Mouse (Mus musculus) spleen, postnatal 0 days (tissue): Measurements from ENCODE around the gene Baz2a. TPM values are rescaled to one million over a fixed set of nuclear protein-coding genes. Genes with fewer than 3 reads are reported as not detected.

ENCODE experiments used
- microRNA counts: library from miRNA; unstranded; fragments of <30 nt; microRNA quantifications from one replicate; lab custom pipeline; 2015
- polyA plus RNA-seq: library from polyadenylated mRNA; unstranded; fragments of >200 nt; fragmentation: Nextera tagmentation; extraction: Ambion mirVana; gene quantifications from 2 replicates; pipeline ENCODE4 v1.2.1, GENCODE M21; 2015

Gene Baz2a
- polyA plus RNA-seq = 8.9 and 9.9 TPM in 2 replicates

GRCm38 (mm10) chr10:128091564-128092505 lies at the start of gene Baz2a:
Gene Baz2a, plus strand, starts transcription at chr10:128091577.

DNA sequence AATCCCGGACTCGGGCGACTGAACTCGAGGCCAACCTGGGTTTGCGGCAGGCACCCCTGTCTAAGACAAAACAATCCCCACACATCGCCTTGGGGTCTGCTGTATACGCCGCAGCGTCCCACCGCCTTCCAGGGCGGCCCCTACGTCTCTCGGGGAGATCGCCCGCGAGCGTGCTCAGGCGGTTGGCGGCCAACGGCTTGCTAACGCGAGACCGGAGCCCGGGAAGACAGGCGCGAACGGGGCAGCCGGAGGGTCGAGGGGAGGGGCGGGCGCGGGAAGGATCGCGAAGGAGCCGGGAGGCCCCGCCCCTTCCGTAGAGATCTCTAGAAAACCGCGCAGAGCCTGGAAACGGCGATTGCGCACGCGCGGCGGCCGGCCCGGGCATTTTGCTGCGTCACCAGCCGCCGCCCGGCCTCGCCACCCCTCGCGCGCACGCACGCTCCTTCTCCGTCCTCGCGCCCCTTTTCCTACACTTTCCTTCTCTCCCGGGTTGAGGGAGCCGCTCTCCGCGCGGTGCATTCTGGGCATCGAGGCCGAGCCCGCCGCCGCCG lies 32.7 kb upstream of the Baz2a start, which contains the start of gene Ptges3:
Gene Ptges3 (plus strand): TSS at position 354 of the 551 bp plus-strand sequence.

DNA sequence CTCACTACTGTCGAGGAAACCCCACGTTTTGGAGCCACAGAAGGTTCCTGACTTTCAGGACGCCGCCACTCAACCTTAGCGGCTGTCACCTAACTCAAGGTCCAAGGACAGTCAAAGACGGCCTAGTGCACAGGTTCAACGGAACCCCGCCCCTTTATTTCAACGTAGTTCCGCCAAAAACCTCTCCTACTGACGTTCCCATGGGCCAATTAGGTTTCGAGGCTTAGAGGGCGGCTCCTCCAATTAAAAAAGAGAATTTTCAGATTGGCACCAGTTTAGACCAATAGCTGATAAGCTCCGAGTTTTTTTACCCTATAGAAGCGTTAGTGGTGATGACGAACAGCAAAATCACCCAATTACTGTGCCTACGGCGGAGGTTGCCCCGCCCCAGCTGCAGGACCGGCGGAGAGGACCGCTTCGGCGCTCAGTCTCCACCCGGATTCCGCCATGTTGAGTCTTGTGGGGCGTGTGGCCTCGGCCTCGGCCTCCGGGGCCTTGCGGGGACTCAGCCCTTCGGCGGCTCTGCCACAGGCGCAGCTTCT lies 8.4 kb upstream of the Baz2a start, which contains the start of gene Atp5b:
Gene Atp5b (plus strand): TSS at position 394 of the 542 bp plus-strand sequence.

MicroRNAs within 50 kb of the gene (microRNA counts, 519-probe panel; counts per million panel counts)
- microRNA mmu-miR-677 (lab: Ali Mortazavi, UCI) = 88.3 counts per million

Other genes starting within 250 kb of the Baz2a start
- gene Rdh19, start 241.6 kb upstream of the Baz2a start, polyA plus RNA-seq = not detected in 2 replicates
- gene Rdh16f2, start 225.1 kb upstream of the Baz2a start, polyA plus RNA-seq = not detected in 2 replicates
- gene Rdh7, start 202.8 kb upstream of the Baz2a start, polyA plus RNA-seq = 0.10 TPM in 2 replicates
- gene Sdr9c7, start 193.1 kb upstream of the Baz2a start, polyA plus RNA-seq = not detected in 2 replicates
- not detected in 2 replicates for gene Hsd17b6, start 84.0 kb upstream of the Baz2a start, polyA plus RNA-seq
- gene Prim1, start 76.4 kb upstream of the Baz2a start, polyA plus RNA-seq = 74.6 and 83.5 TPM in 2 replicates
- gene Naca, start 56.0 kb upstream of the Baz2a start, polyA plus RNA-seq = 537 and 542 TPM in 2 replicates
- 268 and 285 TPM in 2 replicates for gene Ptges3, start 32.6 kb upstream of the Baz2a start, polyA plus RNA-seq
- 1,326 and 1,411 TPM in 2 replicates for gene Atp5b, start 8.3 kb upstream of the Baz2a start, polyA plus RNA-seq
- 7.7 and 11.5 TPM in 2 replicates for gene Rbms2, start 88.7 kb downstream of the Baz2a start, polyA plus RNA-seq
- 0.90 and 1.2 TPM in 2 replicates for gene Gls2, start 102.9 kb downstream of the Baz2a start, polyA plus RNA-seq
- 14.5 and 15.6 TPM in 2 replicates for gene Spryd4, start 120.2 kb downstream of the Baz2a start, polyA plus RNA-seq
- not detected in 2 replicates for gene Mip, start 134.3 kb downstream of the Baz2a start, polyA plus RNA-seq
- gene Timeless, start 140.5 kb downstream of the Baz2a start, polyA plus RNA-seq = 41.5 and 42.0 TPM in 2 replicates
- 0.27 and 0.45 TPM in 2 replicates for gene Apon, start 162.5 kb downstream of the Baz2a start, polyA plus RNA-seq
- 0.53 and 0.72 TPM in 2 replicates for gene Apof, start 177.1 kb downstream of the Baz2a start, polyA plus RNA-seq
- gene Stat2, start 179.0 kb downstream of the Baz2a start, polyA plus RNA-seq = 10.4 and 11.9 TPM in 2 replicates
- gene Il23a, start 207.2 kb downstream of the Baz2a start, polyA plus RNA-seq = 0.16 TPM in 1 of 2 replicates, not detected in the other
- 16.4 and 18.3 TPM in 2 replicates for gene Pan2, start 211.8 kb downstream of the Baz2a start, polyA plus RNA-seq
- gene Cnpy2, start 230.9 kb downstream of the Baz2a start, polyA plus RNA-seq = 115 and 130 TPM in 2 replicates
- 101 and 112 TPM in 2 replicates for gene Cs, start 246.2 kb downstream of the Baz2a start, polyA plus RNA-seq